Mouse (Mus musculus) left cerebral cortex, adult 8-10 months (tissue): Measurements from ENCODE around the gene Bach2. TPM values are rescaled to one million over a fixed set of nuclear protein-coding genes. Genes with fewer than 3 reads are reported as not detected.

Experiments used
- DNase-seq, 2 experiments: peaks; one replicate each; pipeline ENCODE4 v3.0.0; 2022; ENCODE audit warnings: low spot score in 2 of 2
- total RNA-seq, 4 experiments: library from RNA; stranded (reverse); gene quantifications; 2 replicates each; pipeline ENCODE4 v1.2.4; 2022

Gene Bach2
- total RNA-seq, result 10 to 100 TPM in 3 of 4 experiments, 1 to 10 TPM in 1; 9.6 to 22.4 (median 15.1) TPM

DNA sequence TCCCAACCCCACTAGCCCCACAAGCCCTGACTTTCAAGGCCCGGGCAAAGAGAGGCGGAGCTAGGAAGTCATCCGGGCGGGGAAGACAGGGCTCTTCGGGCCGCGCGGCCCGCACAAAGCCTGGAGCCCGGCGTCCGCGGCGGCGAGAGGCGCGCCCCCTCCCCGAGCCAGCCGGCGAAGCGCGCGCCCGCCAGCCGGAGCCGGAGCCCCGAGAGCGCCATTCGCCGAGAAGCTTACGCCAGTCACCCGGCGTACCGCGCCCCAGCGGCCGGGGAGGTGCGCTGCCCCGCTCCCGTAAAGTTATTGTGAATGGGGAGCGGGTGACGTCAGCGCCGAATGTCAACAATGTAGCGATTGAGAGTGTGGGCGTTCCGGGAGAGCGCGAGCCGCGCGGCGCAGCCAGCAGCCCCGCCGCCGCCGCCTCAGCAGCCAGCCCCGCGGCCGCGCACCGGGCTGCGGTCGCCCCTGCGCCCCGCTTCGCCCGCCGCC, at the start of gene Bach2:
Bach2 (plus strand) TSS at position 439 of the 489 bp plus-strand sequence.
- DNase-seq, result peak; percentile 81 to 90

DNA sequence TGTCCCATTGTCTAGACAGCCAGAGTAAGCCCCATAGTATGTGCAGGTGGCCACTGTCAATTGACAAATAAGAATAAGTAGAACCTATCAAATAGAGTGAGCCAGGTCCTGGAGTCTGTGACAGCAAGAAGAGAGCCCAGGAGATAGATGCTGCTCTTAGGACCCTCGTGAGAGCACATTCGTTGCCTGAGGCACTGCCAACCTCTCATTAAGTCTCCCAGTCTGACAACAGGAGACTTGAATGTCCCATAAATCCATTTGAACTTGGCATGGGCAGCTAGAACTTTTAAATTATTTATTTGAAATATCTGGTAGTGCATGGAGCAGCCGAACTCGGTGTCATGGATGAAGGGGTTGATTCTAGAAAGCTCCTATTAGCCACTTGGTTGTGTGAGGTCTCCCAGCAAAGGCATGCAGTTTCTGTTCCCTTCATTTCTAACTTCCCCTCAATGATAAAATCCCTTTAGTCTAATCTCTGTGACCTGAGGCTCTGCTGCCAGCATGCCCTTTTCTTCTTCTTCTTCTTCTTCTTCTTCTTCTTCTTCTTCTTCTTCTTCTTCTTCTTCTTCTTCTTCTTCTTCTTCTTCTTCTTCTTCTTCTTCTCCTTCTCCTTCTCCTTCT, 49.1 kb upstream of the Bach2 start:
- DNase-seq, result no peak

DNA sequence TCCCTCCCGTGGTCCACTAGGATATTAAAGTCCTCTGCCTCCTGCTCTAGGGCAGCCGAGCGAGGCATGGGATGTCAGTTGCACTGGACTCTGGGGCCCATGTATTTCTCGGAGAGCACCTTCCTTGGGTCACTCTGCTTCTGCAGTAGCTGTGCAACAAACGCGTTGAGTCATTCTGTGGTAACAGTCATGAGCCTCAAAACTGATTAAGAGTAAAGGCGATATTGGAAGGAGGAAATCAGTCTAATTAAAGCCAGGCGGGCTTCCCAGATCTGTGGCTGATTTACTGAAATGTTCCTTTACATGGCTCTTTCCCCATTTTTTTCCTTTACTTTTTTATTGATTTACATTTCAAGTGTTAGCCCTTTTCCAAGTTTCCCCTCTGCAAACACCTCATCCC, 48.1 kb upstream of the Bach2 start:
- DNase-seq, result no peak

DNA sequence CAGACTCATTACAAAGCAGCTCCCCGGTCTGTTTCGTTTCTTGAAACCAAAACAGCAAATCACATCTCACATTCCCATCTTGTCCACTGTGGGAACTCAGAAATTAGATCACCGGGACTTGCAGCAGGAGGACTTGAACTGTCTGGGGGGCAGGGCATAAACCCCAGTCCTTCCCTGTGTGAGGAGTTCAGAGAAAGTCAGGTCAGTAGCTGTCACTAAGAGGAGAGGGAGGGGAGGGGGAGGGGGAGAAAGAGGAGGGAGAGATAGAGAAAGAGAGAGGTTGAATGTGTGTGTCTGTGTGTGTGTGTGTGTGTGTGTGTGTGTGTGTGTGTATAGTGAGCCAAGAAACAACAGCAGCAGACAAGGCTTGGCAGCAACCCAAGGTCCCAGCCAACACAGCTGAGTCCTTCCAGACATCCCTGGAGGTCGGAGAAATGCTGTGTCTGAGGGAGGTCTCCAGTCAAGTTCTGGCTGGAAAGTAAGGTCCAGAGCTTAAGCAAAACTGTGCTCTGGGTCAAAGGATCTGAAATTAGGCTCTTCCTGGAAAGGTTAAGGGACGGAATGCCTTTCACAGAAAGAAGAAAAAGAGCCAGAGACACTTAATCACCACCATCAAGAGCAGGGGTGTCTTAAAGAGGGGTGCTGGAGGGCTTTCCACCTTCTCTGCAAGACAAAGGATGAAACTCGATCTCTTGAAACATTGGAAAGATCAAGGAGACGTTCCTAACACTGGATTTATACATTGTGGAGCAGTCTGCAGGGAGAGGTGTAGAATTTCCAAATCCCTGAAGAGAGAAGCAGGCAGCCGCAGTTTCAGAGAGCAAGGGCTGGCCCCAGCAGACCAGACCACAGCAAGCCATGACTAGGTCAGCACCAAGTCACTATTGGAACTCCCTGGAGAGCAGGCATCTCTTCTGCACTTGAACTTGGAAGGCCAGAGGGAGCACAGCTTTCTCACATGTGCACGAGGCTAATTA, 42.4 kb upstream of the Bach2 start:
- no peak for DNase-seq

DNA sequence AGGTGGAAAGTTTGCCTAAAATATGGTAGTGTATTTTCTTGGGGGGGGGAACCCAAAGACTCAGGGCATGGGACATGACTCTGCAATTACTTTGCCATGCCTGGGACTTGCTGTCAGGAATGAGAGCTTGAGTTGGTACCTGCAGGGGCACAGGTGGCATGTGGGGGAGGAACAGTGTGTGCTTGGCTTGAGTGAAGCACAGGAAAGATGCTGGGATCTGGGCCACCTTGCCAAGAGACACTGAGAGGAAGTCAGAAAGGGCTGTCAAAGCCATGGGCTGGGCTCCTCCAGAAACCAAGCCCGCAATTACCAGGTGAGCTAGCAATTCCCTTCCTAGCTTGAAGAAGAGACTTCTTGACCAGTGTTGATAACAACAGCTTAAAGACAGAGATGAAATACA, 40.6 kb upstream of the Bach2 start:
- no peak for DNase-seq

DNA sequence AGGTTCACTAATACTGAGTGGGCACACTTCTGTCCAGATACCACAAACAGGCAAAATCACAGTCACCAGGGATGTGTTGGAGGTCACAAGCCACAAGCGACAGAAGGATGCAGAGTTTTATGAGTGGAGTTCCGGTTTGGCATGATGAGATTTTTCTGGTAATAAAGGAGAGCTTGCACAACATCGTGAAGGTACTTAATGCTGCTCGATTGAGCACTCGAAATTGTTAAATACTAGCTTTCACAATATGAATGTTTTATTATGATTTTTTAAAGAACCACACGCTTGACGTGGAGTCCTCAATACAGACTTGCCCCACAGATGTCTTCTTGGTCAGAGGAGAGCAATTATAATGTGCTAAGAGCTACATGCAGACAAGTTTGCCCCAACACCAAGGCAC, 40.0 kb upstream of the Bach2 start:
- DNase-seq, result no peak

DNA sequence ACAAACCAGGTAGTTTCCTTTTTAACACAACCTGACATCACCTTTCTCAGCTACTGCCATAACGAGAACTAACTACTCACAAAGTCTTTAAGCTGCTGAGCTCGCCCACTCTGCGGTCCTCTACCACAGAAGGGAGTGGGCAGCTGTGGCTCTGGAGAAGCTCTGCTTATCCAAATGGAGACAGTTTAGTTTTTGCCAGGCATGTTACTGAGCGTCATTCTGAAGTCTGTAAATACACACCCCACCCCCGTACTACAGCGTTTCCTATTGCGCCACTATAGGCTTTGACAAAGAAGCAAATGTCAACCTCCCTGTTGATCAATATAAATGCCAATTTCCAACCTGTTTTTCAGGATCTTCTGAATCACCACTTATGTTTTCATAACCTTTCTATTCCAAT, 39.4 kb upstream of the Bach2 start:
- DNase-seq, result peak in 1 of 2 experiments; percentile 68

DNA sequence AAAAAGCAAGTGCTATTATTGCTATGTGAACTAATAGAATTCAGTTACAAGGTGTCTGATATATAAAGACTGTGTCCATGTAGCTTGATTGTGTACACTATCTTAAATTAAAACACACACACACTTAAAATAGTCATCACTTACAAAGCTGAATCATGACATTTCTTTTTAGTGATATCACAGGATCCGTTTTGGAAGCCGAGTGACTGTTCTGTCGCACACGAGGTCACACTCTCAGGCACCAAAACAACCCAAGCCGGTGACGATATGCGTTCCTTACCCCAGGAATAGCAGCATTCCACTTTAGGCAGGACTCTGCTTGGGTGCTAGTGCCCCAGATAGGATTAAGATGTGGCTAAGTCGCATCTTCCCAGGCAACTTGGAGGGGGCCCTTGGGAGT, 37.5 kb upstream of the Bach2 start:
- DNase-seq, result no peak

DNA sequence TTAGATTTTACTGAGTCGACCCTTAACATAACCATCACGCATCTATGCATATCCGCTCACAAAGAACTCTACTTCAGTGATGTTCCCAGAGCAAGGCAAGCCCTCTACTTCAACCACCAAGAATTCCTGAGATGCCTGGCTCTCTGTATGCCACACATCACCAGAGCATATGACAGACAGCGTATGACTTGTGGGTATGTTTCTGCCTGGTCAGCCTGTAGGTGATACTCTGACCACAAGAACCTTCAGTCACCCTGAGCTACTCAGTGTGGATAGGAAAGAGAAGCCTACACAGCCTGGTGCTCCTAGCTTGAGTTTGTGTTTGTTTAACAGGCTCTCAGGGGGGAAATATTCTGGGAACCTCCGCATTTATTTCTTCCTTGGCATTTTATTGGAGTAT, 36.2 kb upstream of the Bach2 start:
- DNase-seq, result no peak

DNA sequence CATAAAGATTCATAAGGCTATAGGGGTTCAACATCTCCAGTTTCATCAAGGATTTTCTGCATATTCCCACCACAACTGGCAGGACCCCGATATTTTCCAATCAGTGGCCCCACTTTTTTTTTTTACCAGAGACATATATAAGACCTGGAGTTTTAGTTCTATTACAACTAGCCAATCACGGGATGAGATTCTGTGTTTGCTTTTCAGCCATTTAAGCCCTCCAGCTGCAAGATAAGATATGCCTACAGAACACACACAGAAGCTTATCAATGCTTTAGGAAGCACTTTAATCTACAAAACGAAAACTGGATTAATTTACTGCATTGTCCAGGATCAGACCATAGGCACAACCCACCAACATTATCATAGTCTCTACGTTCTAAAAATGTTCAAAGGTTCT, 33.8 kb upstream of the Bach2 start:
- no peak for DNase-seq

DNA sequence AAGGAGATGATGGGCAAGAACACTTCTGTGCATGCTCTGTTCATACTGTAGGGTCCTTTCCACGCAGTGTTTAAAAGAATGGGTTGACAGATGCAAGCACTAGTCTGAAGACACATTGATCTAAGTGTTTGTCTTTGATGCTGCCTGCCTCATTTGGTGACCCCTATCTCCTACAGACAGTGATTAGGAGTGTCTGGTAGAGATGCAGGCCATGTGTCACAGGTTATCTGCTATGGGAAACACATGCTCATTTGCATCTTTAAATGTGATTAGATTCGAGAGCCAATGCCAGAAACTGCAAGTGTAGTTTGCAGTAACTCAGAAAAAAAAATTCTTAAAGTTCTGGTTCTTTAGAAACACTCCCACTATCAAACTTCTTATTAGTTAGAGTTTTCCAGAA, 32.8 kb upstream of the Bach2 start:
- no peak for DNase-seq

DNA sequence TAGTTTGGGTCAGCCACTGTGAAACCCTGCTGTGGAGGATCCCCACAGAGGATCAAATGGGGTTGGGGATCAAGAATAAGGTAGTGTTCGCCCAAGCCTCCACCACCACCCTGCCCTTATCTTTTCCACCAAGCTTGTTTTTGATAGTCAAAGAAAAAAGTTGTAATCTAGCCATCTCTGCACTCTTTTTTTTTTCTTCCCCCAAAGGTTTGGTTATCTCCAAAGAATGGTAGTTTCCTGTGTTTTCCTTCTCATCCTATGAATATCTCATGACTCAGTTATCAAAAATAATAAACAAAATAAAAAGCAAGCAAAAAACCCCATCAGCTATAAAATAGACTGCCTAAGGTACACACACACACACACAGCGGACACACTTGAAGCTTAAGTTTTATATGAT, 28.6 kb upstream of the Bach2 start:
- no peak for DNase-seq

DNA sequence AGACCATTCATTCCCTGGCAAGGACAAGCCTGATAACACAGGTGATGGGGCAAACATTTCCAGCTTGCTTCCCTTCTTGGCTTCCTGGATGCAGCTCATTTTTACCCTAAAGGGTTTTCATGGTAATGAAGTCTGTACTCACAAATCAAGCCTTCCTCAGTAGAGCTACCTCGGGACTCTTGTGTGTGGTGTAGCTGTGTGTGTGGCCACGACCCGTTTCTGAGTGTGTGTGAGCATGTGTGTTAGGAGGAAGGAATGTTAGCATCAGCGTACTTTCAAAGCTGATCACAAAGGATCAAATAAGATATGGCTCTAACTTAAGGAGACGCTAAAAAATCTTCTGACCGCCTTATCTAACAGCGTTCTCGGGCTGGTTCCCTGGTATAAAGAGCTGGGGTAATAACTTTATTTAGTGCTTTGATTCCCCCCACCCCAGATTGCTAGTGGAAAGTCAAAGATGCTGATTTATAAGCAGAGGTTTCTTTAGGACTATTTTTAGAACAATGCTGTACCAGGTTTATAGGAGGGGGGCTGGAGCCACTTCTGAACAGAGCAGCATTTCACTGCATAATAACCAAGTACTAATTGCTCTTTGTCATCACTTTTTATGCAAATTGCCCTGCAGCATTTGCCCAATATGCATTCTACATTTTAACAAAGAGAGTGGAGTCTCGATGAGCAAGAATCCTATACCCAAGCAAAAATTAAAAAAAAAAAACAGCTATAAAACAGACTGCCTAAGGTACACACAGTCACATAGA, 28.0 kb upstream of the Bach2 start:
- DNase-seq, result no peak

DNA sequence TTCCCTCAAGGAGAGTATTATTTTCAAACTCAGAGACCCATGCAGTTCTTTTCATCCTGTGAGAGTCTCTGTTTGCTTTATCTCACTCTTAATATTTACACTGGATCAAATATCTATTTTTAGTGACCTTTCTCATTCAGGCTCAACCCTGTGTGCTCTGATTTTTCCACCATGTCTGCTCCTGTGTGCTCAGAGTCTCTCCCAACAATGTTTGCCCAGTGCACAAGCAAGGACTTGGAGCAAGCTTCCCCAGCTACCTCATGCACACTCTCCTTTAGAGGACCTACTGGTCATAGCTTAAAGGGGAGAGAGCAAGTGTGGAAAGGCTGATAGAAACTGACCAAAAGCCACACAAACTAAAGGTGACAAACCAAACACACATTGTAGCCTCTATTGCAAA, 26.0 kb upstream of the Bach2 start:
- DNase-seq, result no peak

DNA sequence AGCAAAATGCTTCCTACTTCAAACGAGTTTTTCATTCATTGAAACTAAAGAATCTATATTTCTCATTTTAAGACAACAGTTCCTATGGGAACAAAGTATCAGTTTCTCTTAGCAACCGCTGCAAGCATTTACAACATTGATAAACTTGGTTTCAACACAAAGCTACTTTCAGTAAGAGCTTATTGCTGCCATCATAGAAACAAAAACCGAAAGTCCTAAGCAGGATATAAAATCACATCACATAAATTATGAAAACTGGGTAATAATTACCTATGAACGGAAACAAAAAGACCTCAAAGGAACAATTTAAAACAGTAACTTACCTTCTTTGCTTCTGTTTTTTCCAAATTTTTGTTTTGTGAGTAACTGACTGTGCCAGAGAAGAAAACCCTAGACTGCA, 22.1 kb upstream of the Bach2 start:
- DNase-seq, result no peak

DNA sequence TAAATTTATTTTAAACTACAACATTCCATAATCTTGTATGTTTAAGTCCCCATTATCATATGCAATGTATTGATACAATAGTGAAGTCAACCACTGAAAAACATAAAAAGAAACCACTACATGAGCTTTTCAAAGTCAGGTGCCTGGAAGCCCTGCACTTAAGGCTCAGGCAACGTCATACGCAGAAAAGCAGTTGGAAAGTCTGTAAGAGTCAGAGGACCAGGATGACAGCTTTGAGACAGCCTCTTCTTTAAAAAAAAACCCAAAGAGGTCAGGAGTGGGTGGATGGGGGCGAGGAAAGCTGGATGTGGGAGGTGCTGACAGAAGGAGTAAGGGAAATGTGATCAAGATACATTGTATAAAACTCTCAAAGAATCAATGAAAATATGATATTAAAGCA, 21.6 kb upstream of the Bach2 start:
- no peak for DNase-seq

DNA sequence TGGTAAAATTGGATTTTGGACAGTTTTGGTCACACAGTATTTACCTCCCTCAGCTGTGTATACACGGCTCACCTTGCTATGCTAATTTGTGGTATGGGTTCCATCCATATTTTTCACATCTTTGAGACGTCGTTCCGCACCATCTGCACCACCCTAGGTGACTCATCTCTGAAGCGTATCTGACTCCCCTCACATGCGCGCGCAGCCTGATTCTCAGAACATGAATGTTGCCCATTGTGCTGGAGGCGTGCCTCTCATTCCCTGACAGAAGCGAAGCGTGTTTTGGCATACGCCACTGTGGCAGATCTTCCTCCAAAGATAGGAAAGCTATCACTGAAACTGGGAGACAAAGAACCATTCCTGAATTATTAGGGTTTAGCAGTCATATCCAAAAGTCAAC, 21.0 kb upstream of the Bach2 start:
- DNase-seq, result peak; percentile 23 to 70

DNA sequence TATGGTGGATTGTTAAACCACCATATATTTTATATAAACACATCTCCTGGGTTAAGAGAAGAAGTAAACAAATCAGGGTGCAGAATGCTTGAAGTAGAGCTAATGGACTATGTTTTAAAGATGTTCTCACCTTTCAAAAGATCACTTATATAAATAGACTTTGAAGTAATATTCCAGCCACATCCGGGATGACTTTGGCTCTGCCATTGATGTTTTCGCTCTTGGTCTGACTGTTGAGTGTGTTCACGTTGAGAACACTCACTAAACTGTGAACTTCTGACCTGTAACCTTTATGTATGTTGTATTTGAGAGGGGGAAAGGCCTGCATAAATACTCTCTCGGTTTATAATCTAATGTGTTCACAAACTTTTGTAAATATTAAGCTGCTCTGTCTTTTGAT, 20.2 kb upstream of the Bach2 start:
- DNase-seq, result no peak

DNA sequence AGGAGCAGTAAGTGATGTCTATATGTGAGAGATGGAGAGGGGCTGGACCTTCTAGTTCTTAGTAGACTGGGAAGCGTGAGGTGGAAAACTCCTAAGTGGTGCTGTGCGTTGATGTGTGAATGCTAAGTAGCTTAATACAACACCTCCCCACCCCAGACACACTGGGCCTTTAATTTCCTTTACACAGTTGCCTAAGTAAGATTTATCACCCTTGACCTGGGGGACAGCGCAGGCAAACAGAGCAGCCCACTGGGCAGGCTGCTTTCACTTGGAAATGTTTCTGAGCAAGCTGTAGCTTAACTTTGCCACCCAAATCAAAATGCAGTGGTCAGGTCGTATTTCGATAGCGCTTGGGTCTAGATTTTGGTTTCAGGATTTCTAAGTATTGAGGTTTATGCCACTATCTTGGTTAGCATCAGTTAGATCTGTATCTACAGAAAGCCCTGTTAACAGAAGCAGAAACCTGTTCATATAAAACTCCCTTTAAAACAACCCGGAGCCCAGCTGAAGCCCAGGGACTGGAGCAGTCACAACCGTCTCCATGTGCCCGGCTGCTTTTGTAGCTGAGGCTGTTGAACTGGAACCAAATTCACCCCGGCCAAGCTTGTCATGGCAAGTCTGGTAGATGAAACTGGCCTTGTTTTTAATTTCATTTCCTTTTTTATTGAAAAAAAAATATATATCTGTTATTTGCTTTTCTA, 19.0 kb upstream of the Bach2 start:
- no peak for DNase-seq

DNA sequence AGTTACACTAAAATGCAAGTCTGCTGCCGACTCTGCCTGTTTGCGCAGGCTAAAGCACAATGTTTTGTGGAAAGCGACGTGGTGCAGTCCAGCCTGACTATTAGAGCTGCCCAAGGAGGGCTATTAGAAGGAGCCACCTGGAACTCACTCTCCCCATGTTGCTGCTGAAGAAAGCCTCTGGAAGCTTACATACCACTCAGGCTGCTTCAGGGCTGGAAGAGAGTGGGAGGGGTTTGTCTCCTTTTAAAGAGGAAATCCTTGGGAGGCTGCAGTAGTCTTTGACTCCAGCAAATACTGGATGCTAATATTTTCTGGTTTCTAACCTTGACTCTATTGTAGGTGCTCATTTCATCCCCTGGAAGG, 18.5 kb upstream of the Bach2 start:
- no peak for DNase-seq

DNA sequence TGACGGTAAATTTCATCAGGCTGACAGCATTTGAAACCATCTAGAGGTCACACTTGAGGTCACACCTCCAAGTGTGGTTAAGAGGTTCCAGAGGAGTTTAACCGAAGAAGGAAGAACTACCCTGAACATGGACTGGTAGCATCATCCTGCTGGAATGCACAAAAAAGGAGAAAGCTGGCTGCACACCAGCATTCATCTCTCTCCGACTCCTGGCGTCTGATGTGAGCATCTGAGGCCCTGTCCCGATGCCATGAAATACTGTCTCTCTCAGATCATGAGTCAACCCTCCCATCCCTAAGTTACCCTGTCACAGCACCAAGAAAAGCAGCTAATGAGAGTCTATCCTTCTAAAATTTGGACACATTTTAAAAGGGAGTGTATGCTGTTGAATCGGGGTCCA, 17.6 kb upstream of the Bach2 start:
- no peak for DNase-seq
